Mouse (Mus musculus) neural tube, embryonic 11.5 days (tissue): ENCODE results near the gene Shd. TPM values are rescaled to one million over a fixed set of nuclear protein-coding genes. Genes with fewer than 3 reads are reported as not detected.
"Not testable (repeated sequence)": the region's sequence is repeated elsewhere in the genome, so short reads cannot be mapped to it uniquely, and the experiment has no call there.

Source experiments
- ATAC-seq: fragments of 200-750 bp; cut with Nextera tagmentation; 2 replicates; pipeline ENCODE4 v1.8.0; 2017; ENCODE audit warnings: moderate number of reproducible peaks, mild to moderate bottlenecking, moderate TSS enrichment, moderate library complexity; ENCODE audit not compliant: insufficient read depth, low FRiP score, low TSS enrichment
- DNase-seq: peaks from one replicate; pipeline ENCODE4 v3.0.0-alpha.2; 2015; ENCODE audit warnings: low spot score
- H3K27ac ChIP-seq: fragments of 300-500 bp; sonication (generic); 2 replicates; pipeline ENCODE4 v1.5.1; 2014; ENCODE audit warnings: low read depth, mild to moderate bottlenecking, low read length
- H3K27me3 ChIP-seq: fragments of 300-500 bp; sonication (generic); 2 replicates; pipeline ENCODE4 v1.6.1; 2014; ENCODE audit warnings: mild to moderate bottlenecking, low read length, mixed read lengths; ENCODE audit not compliant: control insufficient read depth, insufficient read depth
- H3K36me3 ChIP-seq: fragments of 300-500 bp; sonication (generic); 2 replicates; pipeline ENCODE4 v1.6.1; 2014; ENCODE audit warnings: mild to moderate bottlenecking, low read length, moderate library complexity, mixed read lengths; ENCODE audit not compliant: control insufficient read depth, insufficient read depth
- H3K4me1 ChIP-seq: fragments of 300-500 bp; sonication (generic); 2 replicates; pipeline ENCODE4 v1.6.1; 2014; ENCODE audit warnings: low read length, mixed read lengths; ENCODE audit not compliant: control insufficient read depth, insufficient read depth
- H3K4me2 ChIP-seq: fragments of 300-500 bp; sonication (generic); 2 replicates; pipeline ENCODE4 v1.6.1; 2014; ENCODE audit warnings: low read depth, mild to moderate bottlenecking, moderate library complexity
- H3K4me3 ChIP-seq: fragments of 300-500 bp; sonication (generic); 2 replicates; pipeline ENCODE4 v1.5.1; 2014; ENCODE audit warnings: low read depth, low read length
- H3K9ac ChIP-seq: fragments of 300-500 bp; sonication (generic); 2 replicates; pipeline ENCODE4 v1.6.1; 2014; ENCODE audit warnings: mild to moderate bottlenecking, low read length
- H3K9me3 ChIP-seq: fragments of 300-500 bp; sonication (generic); 2 replicates; pipeline ENCODE4 v1.6.1; 2016; ENCODE audit warnings: low read length; ENCODE audit not compliant: control insufficient read depth
- WGBS: fragments of 180-500 bp; shearing (Covaris S2); extraction: QIAGEN DNeasy Blood & Tissue Kit; methylation state at CpG from one replicate; pipeline ENCODE4 v1.1.7; 2014; 5-methylcytosine and 5-hydroxymethylcytosine counted together
- polyA plus RNA-seq: library from polyadenylated mRNA; unstranded; fragments of >200 nt; fragmentation: Nextera tagmentation; extraction: Ambion mirVana; gene quantifications from 2 replicates; pipeline ENCODE4 v1.2.1, GENCODE M21; 2014

Shd gene
- polyA plus RNA-seq = 89.7 and 95.3 TPM in 2 replicates

GRCm38 (mm10) chr17:55969966-55970891, at the start of gene Shd:
Gene Shd (plus strand): TSS chr17:55970467.
- no peaks in the 10 kb centered on the region for H3K9me3 ChIP-seq
- H3K9ac ChIP-seq = peak within 1 kb of the TSS; percentile 90
- H3K27me3 ChIP-seq = no peaks in the 10 kb centered on the region
- peak within 1 kb of the TSS; percentile 74 for H3K4me2 ChIP-seq
- H3K27ac ChIP-seq = peak within 1 kb of the TSS; percentile 84
- WGBS = 10% methylated on average over 50 of the region's 55 CpGs
- H3K36me3 ChIP-seq = peaks cover 3% of the 10 kb centered on the region
- DNase-seq (peak; percentile 88), ATAC-seq (peak; percentile 73)
- H3K4me1 ChIP-seq = peaks cover 17% of the 10 kb centered on the region
- H3K4me3 ChIP-seq = peak within 1 kb of the TSS; percentile 53

- DNase-seq (peak; percentile 82), ATAC-seq (peak; percentile 94)
- 1% methylated on average over 31 of the region's 33 CpGs for WGBS
- H3K27ac ChIP-seq = no peak overlapping the region
- no peaks in the 10 kb centered on the region for H3K4me1 ChIP-seq
- no peaks in the 10 kb centered on the region for H3K36me3 ChIP-seq
- peak overlapping the region; percentile 60 for H3K9ac ChIP-seq
- H3K9me3 ChIP-seq = no peaks in the 10 kb centered on the region
- no peaks in the 10 kb centered on the region for H3K27me3 ChIP-seq
- peak overlapping the region; percentile 60 for H3K4me2 ChIP-seq
- H3K4me3 ChIP-seq = peak overlapping the region; percentile 42
Observed at GRCm38 (mm10) chr17:55931553-55932502, 38.4 kb upstream of the Shd start.

GRCm38 (mm10) chr17:55932635-55933034, 37.6 kb upstream of the Shd start:
- Histone ChIP-seq H3K27ac (no peak overlapping the region), H3K4me1 (no peaks in the 10 kb centered on the region), H3K36me3 (no peaks in the 10 kb centered on the region), H3K4me3 (peak overlapping the region; percentile 42; the same call in 1 of the 2 replicates), H3K4me2 (peak overlapping the region; percentile 60), H3K27me3 (no peaks in the 10 kb centered on the region), H3K9me3 (no peaks in the 10 kb centered on the region), H3K9ac (no peak overlapping the region)
- ATAC-seq = no peak
- 86% methylated on average over 2 of the region's 2 CpGs for WGBS
- no peak for DNase-seq

GRCm38 (mm10) chr17:55933191-55933590, 37.1 kb upstream of the Shd start:
- no peak overlapping the region for H3K9ac ChIP-seq
- H3K27me3 ChIP-seq = no peaks in the 10 kb centered on the region
- no peaks in the 10 kb centered on the region; the same call in 1 of the 2 replicates for H3K9me3 ChIP-seq
- 94% methylated on average over 15 of the region's 15 CpGs for WGBS
- no peak overlapping the region for H3K4me3 ChIP-seq
- ATAC-seq (no peak), DNase-seq (no peak)
- no peak overlapping the region for H3K4me2 ChIP-seq
- H3K27ac ChIP-seq = no peak overlapping the region
- H3K4me1 ChIP-seq = no peaks in the 10 kb centered on the region
- no peaks in the 10 kb centered on the region for H3K36me3 ChIP-seq

GRCm38 (mm10) chr17:55944387-55944865, 25.8 kb upstream of the Shd start:
- ATAC-seq, H3K4me1 ChIP-seq, H3K27ac ChIP-seq, H3K36me3 ChIP-seq, H3K27me3 ChIP-seq, H3K9me3 ChIP-seq, DNase-seq: not testable (repeated sequence)
- H3K9ac ChIP-seq = peak overlapping the region; percentile 41; the same call in 1 of the 2 replicates
- whole genome bisulfite sequencing = 37% methylated on average over 10 of the region's 10 CpGs
- H3K4me3 ChIP-seq = peak overlapping the region; percentile 43
- peak overlapping the region; percentile 73 for H3K4me2 ChIP-seq

GRCm38 (mm10) chr17:55944866-55945682, 25.2 kb upstream of the Shd start:
- H3K9ac ChIP-seq = peak overlapping the region; percentile 58
- peak overlapping the region; percentile 43 for H3K4me3 ChIP-seq
- H3K36me3 ChIP-seq, H3K27me3 ChIP-seq, H3K4me1 ChIP-seq, H3K9me3 ChIP-seq: not testable (repeated sequence)
- ATAC-seq = peak; percentile 96
- H3K27ac ChIP-seq = peak overlapping the region; percentile 72
- H3K4me2 ChIP-seq = peak overlapping the region; percentile 73
- DNase-seq = peak; percentile 69
- WGBS = under 1% methylated on average over 47 of the region's 56 CpGs

- Histone ChIP-seq H3K9me3 (no peaks in the 10 kb centered on the region), H3K27ac (peak overlapping the region; percentile 72)
- no peak for ATAC-seq
Observed at GRCm38 (mm10) chr17:55945696-55946095, 24.6 kb upstream of the Shd start.

GRCm38 (mm10) chr17:55948647-55949046, 21.6 kb upstream of the Shd start:
- ATAC-seq (no peak), DNase-seq (no peak)
- Histone ChIP-seq H3K4me2 (no peak overlapping the region), H3K4me1 (peaks cover 3% of the 10 kb centered on the region; the same call in 1 of the 2 replicates), H3K27ac (no peak overlapping the region), H3K9ac (no peak overlapping the region), H3K4me3 (no peak overlapping the region), H3K36me3 (no peaks in the 10 kb centered on the region), H3K27me3 (no peaks in the 10 kb centered on the region), H3K9me3 (no peaks in the 10 kb centered on the region)
- 85% methylated on average over 4 of the region's 4 CpGs for WGBS

More at GRCm38 (mm10) chr17:55945696-55946095, 24.6 kb upstream of the Shd start:
- no peaks in the 10 kb centered on the region for H3K36me3 ChIP-seq
- peak overlapping the region; percentile 73 for H3K4me2 ChIP-seq
- H3K27me3 ChIP-seq = no peaks in the 10 kb centered on the region
- H3K4me3 ChIP-seq = peak overlapping the region; percentile 43
- 29% methylated on average over 5 of the region's 5 CpGs for WGBS
- H3K4me1 ChIP-seq = peaks cover 3% of the 10 kb centered on the region; the same call in 1 of the 2 replicates
- peak overlapping the region; percentile 58 for H3K9ac ChIP-seq
- DNase-seq = no peak
